Mouse (Mus musculus): ENCODE results near the gene Vmn2r4. TPM values are rescaled to one million over a fixed set of nuclear protein-coding genes. Genes with fewer than 3 reads are reported as not detected.
"Not testable (repeated sequence)": the region's sequence is repeated elsewhere in the genome, so short reads cannot be mapped to it uniquely, and the experiment has no call there.

Gene Vmn2r4
- not detected in 2 replicates for polyA plus RNA-seq (2011; ENCODE audit: insufficient read depth, insufficient read length, low replicate concordance, missing spikeins)

DNA sequence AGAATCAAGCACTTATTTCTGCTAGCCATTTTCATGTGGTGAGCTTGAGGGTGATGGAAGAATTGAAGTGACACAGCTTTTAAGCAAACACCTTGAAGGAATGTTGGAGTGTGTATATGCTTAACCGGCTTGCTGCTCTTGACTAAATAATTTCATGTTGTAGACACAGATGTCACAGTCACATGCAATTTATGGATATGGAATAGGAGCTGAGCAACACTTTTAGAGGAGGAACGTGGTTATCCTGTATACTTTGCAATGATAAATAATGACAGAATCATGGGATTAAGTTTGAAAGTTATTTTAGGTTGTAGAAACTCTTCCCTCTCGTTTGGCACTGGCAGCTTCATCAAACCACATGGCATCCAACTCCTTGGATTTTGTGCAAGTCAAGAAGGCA, at the start of gene Vmn2r4:
Gene Vmn2r4 (minus strand): TSS at position 101 of the 400 bp plus-strand sequence.
- 65% methylated on average over 3 of the region's 3 CpGs for WGBS
- not testable (repeated sequence) for H3K4me1 ChIP-seq (ENCODE audit: control insufficient read depth, insufficient read depth, low read length); H3K27ac ChIP-seq (ENCODE audit: control insufficient read depth, insufficient read depth, low read depth, low read length, poor library complexity); H3K4me3 ChIP-seq (replicated peaks; ENCODE audit: control insufficient read depth, low read depth, low read length)

DNA sequence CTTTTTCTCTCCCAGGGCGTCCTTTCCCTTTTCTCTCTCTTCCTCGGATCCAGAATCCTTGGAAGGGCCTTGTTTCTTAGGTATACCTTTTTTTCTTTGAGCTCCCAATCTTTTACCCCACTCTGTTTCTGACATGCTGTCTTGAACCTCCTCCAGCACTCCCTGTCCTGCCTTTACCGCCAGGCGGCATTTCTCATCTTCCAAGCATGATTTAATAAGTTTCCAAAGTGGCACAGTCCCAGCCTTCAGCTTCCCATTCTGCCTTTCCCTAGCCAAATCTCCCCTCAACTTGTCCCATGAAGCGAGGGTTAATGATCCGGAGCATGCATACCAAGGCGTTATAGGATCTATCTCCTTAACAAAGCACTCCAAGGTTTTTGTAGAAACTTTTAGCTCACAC, 19.1 kb upstream of the Vmn2r4 start:
- 81% methylated on average over 7 of the region's 7 CpGs for WGBS
- H3K27ac ChIP-seq (ENCODE audit: control insufficient read depth, insufficient read depth, low read depth, low read length, poor library complexity); H3K4me3 ChIP-seq (replicated peaks; ENCODE audit: control insufficient read depth, low read depth, low read length); H3K4me1 ChIP-seq (ENCODE audit: control insufficient read depth, insufficient read depth, low read length): not testable (repeated sequence)

DNA sequence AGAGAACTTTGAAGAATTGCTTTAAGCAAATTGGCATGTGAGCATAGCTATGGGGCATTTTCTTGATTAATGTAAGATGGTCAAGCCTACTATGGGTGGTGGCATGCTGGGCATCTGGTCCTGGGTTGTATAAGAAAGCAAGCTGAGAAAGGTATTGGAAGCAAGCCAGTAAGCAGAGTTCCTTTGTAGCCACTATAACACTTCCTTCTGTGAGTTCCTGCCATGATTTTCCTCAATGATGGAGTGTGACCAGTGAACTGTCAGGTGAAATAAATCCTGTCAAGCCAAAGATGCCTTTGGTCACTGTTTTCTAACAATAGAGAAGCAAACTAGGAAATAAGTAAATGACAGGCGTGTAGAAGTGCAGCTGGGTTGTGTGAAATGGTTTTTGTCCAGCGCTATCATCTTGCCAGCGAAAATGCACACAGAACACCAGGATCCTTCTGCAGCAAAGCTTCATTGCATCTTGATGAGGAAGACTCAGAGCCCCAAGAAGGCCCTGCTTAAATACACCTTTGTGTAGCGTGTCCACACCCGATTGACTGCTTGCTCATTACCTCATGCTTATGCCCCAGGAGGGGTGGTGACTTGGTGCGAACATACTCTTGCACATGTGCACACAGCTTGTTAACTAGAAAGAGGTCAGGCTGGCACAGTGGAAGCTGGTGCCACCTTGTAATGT, 13.1 kb upstream of the Vmn2r4 start:
- not testable (repeated sequence) for H3K4me1 ChIP-seq (ENCODE audit: control insufficient read depth, insufficient read depth, low read length); H3K4me3 ChIP-seq (replicated peaks; ENCODE audit: control insufficient read depth, low read depth, low read length); H3K27ac ChIP-seq (ENCODE audit: control insufficient read depth, insufficient read depth, low read depth, low read length, poor library complexity)
- WGBS, result 75% methylated on average over 6 of the region's 6 CpGs

DNA sequence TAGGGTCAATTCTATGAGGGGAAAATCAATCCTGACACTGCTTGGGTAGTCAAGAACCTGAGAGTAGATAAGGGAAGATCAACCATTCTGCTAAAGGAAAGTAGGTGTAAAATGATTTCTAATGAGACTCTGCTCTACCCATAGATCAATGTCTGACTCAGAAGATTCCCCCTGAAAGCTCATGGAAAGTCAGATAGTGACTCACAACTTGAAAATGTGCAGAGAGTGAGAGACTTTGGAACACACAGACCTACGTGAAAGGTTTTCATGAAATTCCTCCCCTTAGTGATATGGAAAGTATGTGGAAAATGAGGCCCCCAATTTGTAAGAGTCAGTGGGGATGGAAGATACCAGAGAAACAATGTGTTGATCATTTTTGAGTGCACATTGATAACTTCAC, 7.0 kb upstream of the Vmn2r4 start:
- not testable (repeated sequence) for H3K27ac ChIP-seq (ENCODE audit: control insufficient read depth, insufficient read depth, low read depth, low read length, poor library complexity); H3K4me3 ChIP-seq (replicated peaks; ENCODE audit: control insufficient read depth, low read depth, low read length); H3K4me1 ChIP-seq (ENCODE audit: control insufficient read depth, insufficient read depth, low read length)
- 73% methylated on average over 1 of the region's 1 CpGs for WGBS

- H3K4me3 ChIP-seq (replicated peaks; ENCODE audit: control insufficient read depth, low read depth, low read length); H3K27ac ChIP-seq (ENCODE audit: control insufficient read depth, insufficient read depth, low read depth, low read length, poor library complexity); H3K4me1 ChIP-seq (ENCODE audit: control insufficient read depth, insufficient read depth, low read length): not testable (repeated sequence)
- WGBS, result 50% methylated on average over 1 of the region's 1 CpGs
Observed at GRCm38 (mm10) chr3:64417477-64417876, 2.3 kb upstream of the Vmn2r4 start.

DNA sequence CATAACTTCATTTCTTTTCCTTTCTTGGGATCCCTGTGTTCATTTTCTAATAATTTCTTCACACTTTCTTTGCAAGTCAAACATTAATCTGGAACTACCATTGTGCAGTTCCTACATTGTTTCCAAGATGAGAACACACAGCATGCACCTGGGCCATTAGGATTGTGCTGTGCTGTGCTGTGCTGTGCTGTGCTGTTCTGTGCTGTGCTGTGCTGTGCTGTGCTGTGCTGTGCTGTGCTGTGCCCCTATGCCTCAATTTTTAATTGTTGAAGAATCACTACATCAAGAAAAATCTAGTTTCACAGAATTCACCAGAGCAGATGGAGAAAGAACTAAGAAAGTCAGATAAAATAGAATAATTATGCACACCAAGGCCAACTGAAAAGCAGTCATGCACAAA, 915 bp downstream of the Vmn2r4 start:
- not testable (repeated sequence) for H3K27ac ChIP-seq (ENCODE audit: control insufficient read depth, insufficient read depth, low read depth, low read length, poor library complexity); H3K4me3 ChIP-seq (replicated peaks; ENCODE audit: control insufficient read depth, low read depth, low read length); H3K4me1 ChIP-seq (ENCODE audit: control insufficient read depth, insufficient read depth, low read length)

DNA sequence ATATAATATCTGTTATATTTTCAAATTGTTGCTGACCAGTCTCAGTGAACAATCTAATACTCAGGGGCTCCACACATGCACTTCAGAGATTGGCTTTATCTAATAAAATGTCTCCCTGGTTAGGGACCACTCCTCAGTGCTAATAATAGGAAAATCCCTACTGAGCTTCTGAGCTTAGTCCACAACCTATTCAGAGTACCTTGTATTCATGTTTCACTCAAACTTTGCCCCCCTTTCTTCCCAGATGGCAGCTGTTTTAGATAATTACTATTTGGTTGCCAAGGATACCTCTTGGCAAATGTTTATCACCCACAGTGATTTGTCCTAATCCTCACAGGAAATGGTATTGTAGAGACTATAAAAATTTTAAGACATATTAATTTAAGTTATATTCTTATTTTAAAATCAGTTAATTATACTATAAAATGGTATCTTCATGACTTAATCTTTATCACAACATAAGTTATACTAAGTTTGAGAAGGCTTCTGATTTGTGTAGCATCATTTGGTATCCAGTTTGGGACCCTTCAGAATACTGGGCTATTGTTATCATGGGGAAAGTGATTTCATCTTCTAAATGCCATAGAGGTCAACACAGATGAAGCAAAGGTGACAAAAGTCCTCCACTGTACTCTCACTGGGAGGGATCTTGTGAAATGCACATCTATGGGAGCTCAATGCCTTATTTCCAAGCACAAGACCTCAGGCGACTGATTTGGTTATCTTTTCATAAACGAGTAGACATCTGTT, 55.7 kb downstream of the Vmn2r4 start:
- 71% methylated on average over 2 of the region's 2 CpGs for WGBS
- no peak for TF ChIP-seq POLR2A (IDR thresholded peaks at IDR 0.05; ENCODE audit: borderline replicate concordance, control insufficient read depth, low read depth, low read length)
- TF ChIP-seq CTCF (IDR thresholded peaks at IDR 0.05; ENCODE audit: control insufficient read depth, insufficient read depth, low read length), result no peak
- Histone ChIP-seq H3K4me3 (replicated peaks; ENCODE audit: control insufficient read depth, low read depth, low read length) (no peak overlapping the region), H3K27ac (ENCODE audit: control insufficient read depth, insufficient read depth, low read depth, low read length, poor library complexity) (no peak overlapping the region), H3K4me1 (ENCODE audit: control insufficient read depth, insufficient read depth, low read length) (no peaks in the 10 kb centered on the region)

Other genes with a start within 250 kb of the Vmn2r4 start
- 0.43 and 0.47 TPM in 2 replicates for gene Vmn2r3, start 125.7 kb downstream of the Vmn2r4 start, polyA plus RNA-seq (2011; ENCODE audit: insufficient read depth, insufficient read length, low replicate concordance, missing spikeins)
- gene Vmn2r5, start 94.5 kb upstream of the Vmn2r4 start, polyA plus RNA-seq (2011; ENCODE audit: insufficient read depth, insufficient read length, low replicate concordance, missing spikeins), result not detected in 2 replicates
- gene Vmn2r6, start 150.5 kb upstream of the Vmn2r4 start, polyA plus RNA-seq (2011; ENCODE audit: insufficient read depth, insufficient read length, low replicate concordance, missing spikeins), result not detected in 2 replicates

All from bone marrow, adult 2 months (tissue).